Mouse (Mus musculus) stomach, postnatal 0 days (tissue): Measurements from ENCODE around the gene Lmod1. TPM values are rescaled to one million over a fixed set of nuclear protein-coding genes. Genes with fewer than 3 reads are reported as not detected.

Source experiments
- ATAC-seq: fragments of 200-750 bp; cut with Nextera tagmentation; 2 replicates; pipeline ENCODE4 v1.8.0; 2017; ENCODE audit not compliant: low FRiP score, low TSS enrichment
- DNase-seq: peaks from one replicate; pipeline ENCODE4 v3.0.0-alpha.2; 2016; ENCODE audit warnings: low spot score
- H3K27ac ChIP-seq: fragments of 300-500 bp; sonication (generic); replicated peaks from 2 replicates; pipeline ENCODE4 v1.5.1; 2014; ENCODE audit warnings: mild to moderate bottlenecking, control low read depth
- H3K27me3 ChIP-seq: fragments of 300-500 bp; sonication (generic); 2 replicates; pipeline ENCODE4 v1.6.1; 2014; ENCODE audit warnings: low read length; ENCODE audit not compliant: control insufficient read depth, insufficient read depth
- H3K36me3 ChIP-seq: fragments of 300-500 bp; sonication (generic); 2 replicates; pipeline ENCODE4 v1.6.1; 2014; ENCODE audit warnings: low read length, mixed read lengths; ENCODE audit not compliant: control insufficient read depth, insufficient read depth
- H3K4me1 ChIP-seq: fragments of 300-500 bp; sonication (generic); replicated peaks from 2 replicates; pipeline ENCODE4 v1.6.1; 2014; ENCODE audit warnings: antibody characterized with exemption; ENCODE audit not compliant: control insufficient read depth, insufficient read depth
- H3K4me2 ChIP-seq: fragments of 300-500 bp; sonication (generic); replicated peaks from 2 replicates; pipeline ENCODE4 v1.6.1; 2014; ENCODE audit warnings: low read depth, mild to moderate bottlenecking, control low read depth, moderate library complexity
- H3K4me3 ChIP-seq: fragments of 300-500 bp; sonication (generic); 2 replicates; pipeline ENCODE4 v1.5.1; 2014; ENCODE audit warnings: low read depth, low read length, control low read depth
- H3K9ac ChIP-seq: fragments of 300-500 bp; sonication (generic); 2 replicates; pipeline ENCODE4 v1.6.1; 2014; ENCODE audit warnings: mild to moderate bottlenecking, low read length, control low read depth, mixed read lengths
- H3K9me3 ChIP-seq: fragments of 300-500 bp; sonication (generic); 2 replicates; pipeline ENCODE4 v1.6.1; 2016; ENCODE audit warnings: low read length; ENCODE audit not compliant: control insufficient read depth
- CTCF ChIP-seq: IDR thresholded peaks from 2 replicates; pipeline ENCODE4 v1.5.1; 2016; ENCODE audit warnings: antibody characterized with exemption, low read depth, mild to moderate bottlenecking, moderate library complexity
- EP300 ChIP-seq: optimal IDR thresholded peaks from 2 replicates; pipeline ENCODE3; 2016; ENCODE audit warnings: antibody characterized with exemption
- WGBS: fragments of 180-500 bp; shearing (Covaris S2); extraction: QIAGEN DNeasy Blood & Tissue Kit; methylation state at CpG from one replicate; pipeline ENCODE4 v1.1.7; 2014; 5-methylcytosine and 5-hydroxymethylcytosine counted together
- polyA plus RNA-seq: library from polyadenylated mRNA; unstranded; fragments of >200 nt; fragmentation: Nextera tagmentation; extraction: Ambion mirVana; gene quantifications from 2 replicates; pipeline ENCODE4 v1.2.1, GENCODE M21; 2015

Gene Lmod1
- polyA plus RNA-seq, 1 experiment from 2014 or later: 22.4 TPM

GRCm38 (mm10) chr1:135366380-135366779, 41.8 kb downstream of the Lmod1 start:
- peak overlapping the region; percentile 45 for H3K27ac ChIP-seq
- ATAC-seq (no peak), DNase-seq (no peak)
- H3K9me3 ChIP-seq: no peaks in the 10 kb centered on the region
- no peaks in the 10 kb centered on the region for H3K36me3 ChIP-seq
- no peak overlapping the region for H3K9ac ChIP-seq
- TF ChIP-seq CTCF: no peak
- TF ChIP-seq EP300: no peak
- H3K4me3 ChIP-seq: no peak overlapping the region
- H3K4me2 ChIP-seq: no peak overlapping the region
- H3K27me3 ChIP-seq: no peaks in the 10 kb centered on the region
- no peaks in the 10 kb centered on the region for H3K4me1 ChIP-seq

- Histone ChIP-seq H3K36me3 (no peaks in the 10 kb centered on the region), H3K27ac (peak overlapping the region; percentile 45; the same call in 1 of the 2 replicates), H3K4me1 (no peaks in the 10 kb centered on the region), H3K4me3 (no peak overlapping the region), H3K9ac (0 out of 2 replicates have a peak overlapping the region, but pooled peaks have one; percentile 23), H3K27me3 (no peaks in the 10 kb centered on the region), H3K9me3 (no peaks in the 10 kb centered on the region), H3K4me2 (no peak overlapping the region)
- WGBS: 45% methylated on average over 7 of the region's 7 CpGs
- TF ChIP-seq EP300 (no peak), CTCF (peak; percentile 11; the same call in 1 of the 2 replicates)
- no peak for ATAC-seq
- DNase-seq: no peak
Observed at GRCm38 (mm10) chr1:135367005-135367404, 42.4 kb downstream of the Lmod1 start.

- H3K4me1 ChIP-seq: no peaks in the 10 kb centered on the region
- DNase-seq: no peak
- H3K4me2 ChIP-seq: no peak overlapping the region
Observed at GRCm38 (mm10) chr1:135367595-135367994, 43.0 kb downstream of the Lmod1 start.

GRCm38 (mm10) chr1:135368245-135368644, 43.6 kb downstream of the Lmod1 start:
- H3K27me3 ChIP-seq: no peaks in the 10 kb centered on the region

More at GRCm38 (mm10) chr1:135367595-135367994, 43.0 kb downstream of the Lmod1 start:
- no peak for ATAC-seq
- Histone ChIP-seq H3K27me3 (no peaks in the 10 kb centered on the region), H3K9me3 (no peaks in the 10 kb centered on the region), H3K36me3 (no peaks in the 10 kb centered on the region), H3K4me3 (no peak overlapping the region), H3K9ac (no peak overlapping the region), H3K27ac (peak overlapping the region; percentile 45; the same call in 1 of the 2 replicates)
- TF ChIP-seq CTCF (no peak), EP300 (no peak)
- 55% methylated on average over 8 of the region's 8 CpGs for WGBS

GRCm38 (mm10) chr1:135368982-135369381, 44.4 kb downstream of the Lmod1 start:
- WGBS: 7% methylated on average over 14 of the region's 14 CpGs
- Histone ChIP-seq H3K27me3 (no peaks in the 10 kb centered on the region), H3K4me2 (peak overlapping the region; percentile 78), H3K27ac (0 out of 2 replicates have a peak overlapping the region, but pooled peaks have one; percentile 40), H3K4me1 (no peaks in the 10 kb centered on the region), H3K9me3 (no peaks in the 10 kb centered on the region), H3K36me3 (no peaks in the 10 kb centered on the region), H3K9ac (0 out of 2 replicates have a peak overlapping the region, but pooled peaks have one; percentile 57), H3K4me3 (peak overlapping the region; percentile 40)
- ATAC-seq: peak; percentile 27; the same call in 1 of the 2 replicates
- TF ChIP-seq CTCF (peak; percentile 72), EP300 (no peak)
- peak; percentile 72 for DNase-seq

More at GRCm38 (mm10) chr1:135368245-135368644, 43.6 kb downstream of the Lmod1 start:
- peak; percentile 90 for DNase-seq
- H3K4me2 ChIP-seq: peak overlapping the region; percentile 78
- H3K9ac ChIP-seq: peak overlapping the region; percentile 57
- no peaks in the 10 kb centered on the region for H3K36me3 ChIP-seq
- no peaks in the 10 kb centered on the region for H3K9me3 ChIP-seq
- H3K4me1 ChIP-seq: no peaks in the 10 kb centered on the region
- ATAC-seq: peak; percentile 75
- peak overlapping the region; percentile 40 for H3K4me3 ChIP-seq
- WGBS: 4% methylated on average over 20 of the region's 20 CpGs
- no peak for TF ChIP-seq EP300
- TF ChIP-seq CTCF: peak; percentile 95
- no peak overlapping the region for H3K27ac ChIP-seq

GRCm38 (mm10) chr1:135369415-135369814, 44.8 kb downstream of the Lmod1 start:
- no peak overlapping the region for H3K27ac ChIP-seq
- H3K9me3 ChIP-seq: no peaks in the 10 kb centered on the region
- H3K27me3 ChIP-seq: no peaks in the 10 kb centered on the region
- TF ChIP-seq EP300 (no peak), CTCF (no peak)
- H3K4me1 ChIP-seq: no peaks in the 10 kb centered on the region
- H3K4me3 ChIP-seq: no peak overlapping the region
- ATAC-seq (no peak), DNase-seq (no peak)
- no peak overlapping the region for H3K9ac ChIP-seq
- H3K4me2 ChIP-seq: no peak overlapping the region
- 64% methylated on average over 5 of the region's 5 CpGs for WGBS
- H3K36me3 ChIP-seq: no peaks in the 10 kb centered on the region
